Mouse (Mus musculus) gastrocnemius, postnatal 36 days (tissue): Measurements from ENCODE around the gene Zkscan4. TPM values are rescaled to one million over a fixed set of nuclear protein-coding genes. Genes with fewer than 3 reads are reported as not detected.
A peak's percentile ranks its signal among the peaks of the same experiment; 100 is the strongest.
"Not testable (repeated sequence)": the region's sequence is repeated elsewhere in the genome, so short reads cannot be mapped to it uniquely, and the experiment has no call there.

ENCODE experiments used
- DNase-seq, 2 experiments: peaks; one replicate each; pipeline ENCODE4 v3.0.0; 2022
- intact Hi-C: fragments of 180-260 bp; cut with DNase I; formaldehyde crosslinking; loops from one replicate; pipeline ENCODE4 v1.15.1; 2025
- long read RNA-seq, 2 experiments: library from polyadenylated mRNA; stranded (forward); transcript quantifications; one replicate each; pipeline ENCODE4 v2.0.0; 2021
- total RNA-seq, 2 experiments: library from RNA; stranded (reverse); gene quantifications; 2 replicates each; pipeline ENCODE4 v1.2.3; 2021

Zkscan4 gene
- total RNA-seq, result under 1 TPM; 0.25 to 0.43 TPM
- long read RNA-seq, experiment 1, result 0 reads
- long read RNA-seq, experiment 2, partial matches to known transcripts, result 0 of 1 reads
- long read RNA-seq, experiment 2, other reads (novel, unspliced or antisense), result 0 of 1 reads

GRCm38 (mm10) chr13:21478759-21479670, at the start of gene Zkscan4, which contains the start of gene Gm10065:
Gene Zkscan4, plus strand, starts transcription at chr13:21478907.
Gene Gm10065, minus strand, starts transcription at chr13:21479441.
- DNase-seq, result peak; percentile 43 to 51
- intact Hi-C loops, result not testable (repeated sequence)

DNA sequence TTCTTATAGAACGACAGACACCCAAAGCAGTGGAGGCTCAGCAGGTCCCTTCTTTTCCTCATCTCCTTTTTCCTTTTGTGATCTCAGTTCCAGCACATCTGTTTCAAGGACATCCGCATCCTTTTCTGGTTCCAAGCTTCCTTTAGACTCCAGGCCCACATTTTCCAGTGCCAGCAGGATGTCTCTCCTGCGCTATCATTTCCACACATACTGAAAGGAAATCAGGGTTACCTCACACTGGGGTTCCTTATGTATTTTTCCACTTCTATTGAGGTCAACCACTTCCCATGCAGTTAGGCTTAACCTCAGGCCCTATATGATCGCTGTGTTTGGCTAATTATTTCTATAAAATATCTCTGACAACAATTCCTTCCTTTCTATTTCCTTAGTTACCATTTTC, 43.2 kb upstream of the Zkscan4 start:
- intact Hi-C loops, result no loop called here
- DNase-seq, result no peak

GRCm38 (mm10) chr13:21440503-21441206, 38.1 kb upstream of the Zkscan4 start, which contains the start of gene Pgbd1:
Gene Pgbd1, minus strand, starts transcription at chr13:21441058.
- peak; percentile 12 to 22 for DNase-seq
- intact Hi-C loops, result no loop called here

- intact Hi-C loops, result no loop called here
- no peak for DNase-seq
Measured at GRCm38 (mm10) chr13:21441207-21441572, 37.5 kb upstream of the Zkscan4 start.

DNA sequence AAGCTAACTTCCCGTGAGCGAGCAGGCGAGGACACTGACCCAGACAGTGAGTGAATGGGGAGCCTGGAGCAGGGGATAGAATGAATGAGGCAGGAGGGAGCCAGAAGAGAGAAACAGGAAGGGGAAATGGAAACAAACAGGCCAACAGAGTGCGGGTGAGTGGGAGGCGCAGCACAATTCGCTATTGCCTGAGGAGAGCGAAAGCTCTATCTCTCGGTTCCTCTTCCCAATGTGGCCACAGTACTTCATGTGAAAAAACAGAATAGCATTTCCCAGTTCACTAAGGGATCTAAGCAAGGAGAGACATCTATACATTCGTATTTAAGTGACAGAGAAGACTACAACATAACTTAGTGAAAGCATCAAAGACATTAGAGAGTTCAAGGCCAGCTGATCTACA, 31.9 kb upstream of the Zkscan4 start:
- intact Hi-C loops, result no loop called here
- DNase-seq, result no peak

- intact Hi-C loops, result no loop called here
- DNase-seq, result no peak
Measured at GRCm38 (mm10) chr13:21447856-21448614, 30.7 kb upstream of the Zkscan4 start.

GRCm38 (mm10) chr13:21453042-21453441, 25.7 kb upstream of the Zkscan4 start:
- intact Hi-C loops, result loop anchor here (5.0 to 10.0 kb wide), 2 partner anchors 51 to 88 kb away; partner anchors contain the start of genes Zkscan3 and Zscan12
- no peak for DNase-seq

DNA sequence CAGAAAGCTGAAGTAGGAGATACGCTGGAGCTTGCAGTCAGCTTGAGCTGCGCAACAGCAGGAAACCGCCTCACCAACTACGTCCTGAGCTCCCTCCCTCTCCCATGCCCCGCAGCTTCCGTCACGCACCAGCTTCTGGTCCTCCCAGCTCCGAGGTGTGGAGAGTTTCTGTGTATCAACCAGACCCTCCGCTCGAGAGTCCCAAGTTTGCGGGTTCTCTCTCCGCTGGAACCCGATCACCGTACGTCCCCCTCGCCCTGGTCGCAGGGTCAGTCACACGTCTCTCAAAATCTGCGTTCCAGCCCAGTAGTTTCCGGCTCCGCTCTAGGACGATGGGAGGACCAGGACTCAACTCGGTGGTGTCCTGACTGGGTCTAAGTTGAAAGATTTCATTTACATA, 25.3 kb upstream of the Zkscan4 start, which contains the start of gene Zscan26:
TSS of gene Zscan26 (minus strand) at position 282 of the 400 bp plus-strand sequence.
- DNase-seq, result peak; percentile 73 to 82
- intact Hi-C loops, result loop anchor here (5.0 to 10.0 kb wide), 2 partner anchors 51 to 89 kb away; partner anchors contain the start of genes Zkscan3 and Zscan12

DNA sequence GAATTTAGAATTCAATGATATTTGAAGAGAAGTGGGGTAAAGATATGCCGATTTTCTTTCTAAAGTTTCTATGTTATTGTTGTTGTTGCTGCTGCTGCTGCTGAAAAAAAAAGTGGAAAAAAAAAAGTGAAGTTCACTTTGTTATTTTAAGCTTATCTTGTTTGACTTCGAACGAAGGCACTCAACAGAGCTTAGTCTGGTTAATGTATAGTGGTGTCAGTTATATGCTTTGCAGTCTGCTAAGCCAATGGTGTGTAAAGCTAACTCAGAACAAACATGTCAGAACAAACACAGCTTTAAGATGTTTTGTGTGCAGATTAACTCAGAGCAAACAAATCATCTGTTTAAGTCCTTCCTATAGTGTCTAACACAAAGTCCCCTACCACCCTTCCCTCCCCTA, 24.6 kb upstream of the Zkscan4 start:
- DNase-seq, result no peak
- intact Hi-C loops, result loop anchor here (5.0 to 10.0 kb wide), 2 partner anchors 52 to 89 kb away; partner anchors contain the start of genes Zkscan3 and Zscan12

GRCm38 (mm10) chr13:21456347-21456746, 22.4 kb upstream of the Zkscan4 start:
- intact Hi-C loops, result loop anchor here (10.0 kb wide), 1 partner anchor 92 kb away; the partner anchor contains the start of gene Zscan12
- DNase-seq, result no peak

- DNase-seq, intact Hi-C loops: not testable (repeated sequence)
Measured at GRCm38 (mm10) chr13:21462516-21462915, 16.2 kb upstream of the Zkscan4 start.

- DNase-seq, result no peak
Measured at GRCm38 (mm10) chr13:21467336-21467735, 11.4 kb upstream of the Zkscan4 start.

GRCm38 (mm10) chr13:21468061-21469019, 10.4 kb upstream of the Zkscan4 start, which contains the start of gene Nkapl:
Gene Nkapl, minus strand, starts transcription at chr13:21468509.
- intact Hi-C loops, result no loop called here
- peak; percentile 72 to 75 for DNase-seq

More at GRCm38 (mm10) chr13:21467336-21467735, 11.4 kb upstream of the Zkscan4 start:
- intact Hi-C loops, result no loop called here

DNA sequence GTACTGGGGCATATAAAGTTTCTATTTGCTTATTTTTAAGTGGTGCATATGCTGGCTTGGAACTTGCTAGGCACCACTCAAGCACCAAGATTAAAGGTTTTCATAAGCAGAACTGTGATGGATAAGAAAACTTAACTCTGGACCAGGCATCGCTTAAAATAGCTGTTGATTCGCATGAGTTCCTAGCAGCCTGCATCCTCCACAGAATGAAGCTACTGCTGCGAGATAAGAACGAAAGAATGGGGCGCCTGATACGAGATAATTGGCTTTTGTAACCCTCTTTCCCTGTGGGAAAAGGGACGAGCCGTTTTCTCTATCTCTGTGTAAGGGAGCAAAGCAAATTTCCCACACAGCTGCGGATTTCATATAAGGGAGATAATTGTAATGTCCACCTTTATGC, 9.6 kb upstream of the Zkscan4 start:
- DNase-seq, result no peak
- intact Hi-C loops, result no loop called here

DNA sequence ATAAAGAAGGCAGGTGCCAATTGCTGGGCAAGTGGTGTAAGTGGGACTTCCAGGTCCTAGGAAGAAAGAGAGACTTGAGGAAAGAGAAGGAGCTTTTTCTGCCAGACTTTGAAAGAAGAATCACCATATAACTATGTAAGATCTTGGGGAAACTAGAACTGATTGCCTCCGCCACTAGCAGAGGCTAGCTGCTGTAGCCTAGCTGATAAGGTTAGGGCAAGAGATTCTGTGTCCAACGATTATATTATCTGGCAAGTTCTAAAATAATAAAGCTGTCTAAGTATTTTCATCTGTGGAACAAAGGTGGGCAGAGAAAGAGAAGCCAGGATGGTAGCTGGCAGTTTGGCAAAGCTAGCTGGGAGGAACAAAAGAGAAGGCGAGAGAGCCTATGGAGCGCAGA, 6.3 kb upstream of the Zkscan4 start:
- DNase-seq, result no peak
- intact Hi-C loops, result no loop called here

DNA sequence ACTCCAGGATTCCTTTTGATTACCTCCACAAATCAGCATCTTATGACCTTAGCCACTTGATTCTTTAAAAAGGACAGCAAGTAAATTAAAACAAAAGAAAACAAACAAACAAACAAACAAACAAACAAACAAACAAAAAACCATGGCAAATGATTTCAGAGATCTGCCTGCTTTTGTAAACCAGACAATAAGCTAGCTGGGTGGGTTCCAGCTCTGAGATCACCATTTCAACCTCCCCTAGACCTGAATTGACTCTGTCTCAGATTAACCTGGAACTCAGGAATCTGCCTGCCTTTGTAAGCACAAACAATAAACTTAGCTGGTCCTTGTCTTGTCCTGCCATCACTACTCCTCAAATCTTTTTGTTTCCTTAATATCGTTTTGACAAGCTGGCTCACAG, 8.2 kb downstream of the Zkscan4 start:
- DNase-seq, result no peak

GRCm38 (mm10) chr13:21492847-21493246, 14.1 kb downstream of the Zkscan4 start:
- intact Hi-C loops, result no loop called here

More for the DNA sequence above, 8.2 kb downstream of the Zkscan4 start:
- intact Hi-C loops, result no loop called here

DNA sequence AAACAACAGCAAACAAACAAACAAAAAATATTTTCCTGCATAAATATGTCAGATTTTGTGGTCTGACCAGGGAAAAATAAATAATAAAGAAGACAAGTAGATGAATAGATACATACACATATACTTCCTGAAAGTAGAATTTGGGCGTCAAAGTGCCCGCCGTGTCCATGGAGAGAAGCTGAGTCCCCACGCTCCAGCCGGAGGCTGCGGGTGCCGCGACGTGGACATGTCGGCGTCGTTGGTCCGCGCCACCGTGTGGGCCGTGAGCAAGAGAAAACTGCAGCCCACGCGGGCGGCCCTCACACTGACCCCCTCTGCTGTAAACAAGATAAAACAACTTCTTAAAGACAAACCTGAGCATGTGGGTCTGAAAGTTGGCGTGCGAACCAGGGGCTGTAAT, 16.4 kb downstream of the Zkscan4 start, which contains the start of gene AK157302:
TSS of gene AK157302 (plus strand) at position 144 of the 400 bp plus-strand sequence.
- no peak for DNase-seq
- intact Hi-C loops, result no loop called here

More at GRCm38 (mm10) chr13:21492847-21493246, 14.1 kb downstream of the Zkscan4 start:
- DNase-seq, result no peak
